Mouse (Mus musculus): ENCODE results near the gene Sv2b.
"Not testable (repeated sequence)": the region's sequence is repeated elsewhere in the genome, so short reads cannot be mapped to it uniquely, and the experiment has no call there.

The Sv2b gene

DNA sequence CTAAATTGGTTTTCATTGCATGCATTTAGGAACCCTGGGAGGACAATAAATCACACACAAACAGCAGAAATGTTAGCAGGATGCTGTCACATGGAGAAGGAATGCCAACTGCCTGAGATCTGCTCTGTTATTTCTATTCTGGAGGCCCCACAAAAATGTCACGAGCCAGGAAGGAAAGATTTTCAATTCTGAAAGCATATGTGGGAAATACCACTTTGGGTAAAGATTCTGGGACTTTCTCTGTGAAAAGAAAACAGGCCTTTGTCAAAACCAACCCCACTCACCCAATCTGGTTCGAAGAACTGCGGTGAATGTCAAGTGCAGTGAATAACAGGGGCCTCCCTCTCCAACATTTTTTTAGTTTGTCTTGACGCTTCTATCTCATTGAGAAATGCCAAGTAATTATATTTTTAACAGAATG is 99.8 kb downstream of the Sv2b start:
- DNase-seq (ENCODE audit: low spot score), result no peak

DNA sequence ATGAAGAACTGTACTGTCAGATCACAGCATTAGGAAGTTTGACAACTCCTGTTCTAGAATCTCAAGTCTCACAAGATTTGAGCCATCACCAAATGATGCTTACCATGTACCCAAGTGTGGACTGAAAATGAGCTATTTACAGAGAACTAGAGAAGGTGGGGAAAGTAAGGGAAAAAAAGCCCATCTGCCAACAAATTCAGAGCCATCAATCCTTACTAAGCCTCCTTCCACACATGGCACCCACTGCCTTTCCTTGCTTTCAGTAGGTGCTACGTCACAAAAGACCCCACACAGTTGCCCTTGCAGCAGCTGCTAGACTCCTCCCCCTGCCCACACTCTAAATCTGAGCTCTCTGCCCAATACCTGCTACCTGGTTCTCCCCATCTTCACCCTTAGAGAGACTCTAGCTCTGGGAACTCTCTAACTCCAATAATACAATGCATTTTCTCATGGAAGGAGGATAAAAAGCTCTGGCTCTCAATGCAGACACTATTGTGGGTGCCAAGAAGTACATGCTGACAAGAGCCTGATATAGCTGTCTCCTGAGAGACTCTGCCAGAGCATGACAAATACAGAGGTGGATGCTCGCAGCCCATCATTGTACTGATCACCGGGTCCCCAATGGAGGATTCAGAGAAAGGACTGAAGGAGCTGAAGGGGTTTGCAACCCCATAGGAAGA is 101.0 kb downstream of the Sv2b start:
- DNase-seq (ENCODE audit: low spot score), result no peak

GRCm38 (mm10) chr7:75206671-75207070 is 102.4 kb downstream of the Sv2b start:
- no peak for DNase-seq (ENCODE audit: low spot score)

DNA sequence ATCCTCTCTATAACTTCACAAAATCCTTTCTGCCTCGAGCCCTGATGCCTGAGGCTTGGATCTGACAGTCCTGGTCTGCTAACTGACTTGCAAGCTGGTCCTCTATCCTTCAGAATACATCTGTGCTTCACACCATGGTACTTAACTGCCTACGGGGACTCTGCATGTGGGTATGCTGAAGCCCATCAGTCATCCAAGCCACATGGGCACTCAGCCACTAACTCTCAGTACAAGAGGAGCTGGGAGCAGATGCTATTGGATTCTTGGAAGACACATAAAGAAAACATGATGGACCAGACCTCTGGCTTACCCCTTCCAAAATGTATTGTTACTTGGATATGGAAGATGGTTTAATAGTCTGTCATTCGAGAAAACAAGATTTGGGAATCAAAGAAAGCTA is 103.7 kb downstream of the Sv2b start:
- no peak for DNase-seq (ENCODE audit: low spot score)

GRCm38 (mm10) chr7:75194919-75195230 is 114.2 kb downstream of the Sv2b start:
- DNase-seq (ENCODE audit: low spot score), result not testable (repeated sequence)

- no peak for DNase-seq (ENCODE audit: low spot score)
These were observed 114.7 kb downstream of the Sv2b start for GRCm38 (mm10) chr7:75194158-75194918.

GRCm38 (mm10) chr7:75190192-75190591 is 118.9 kb downstream of the Sv2b start:
- DNase-seq (ENCODE audit: low spot score), result no peak

DNA sequence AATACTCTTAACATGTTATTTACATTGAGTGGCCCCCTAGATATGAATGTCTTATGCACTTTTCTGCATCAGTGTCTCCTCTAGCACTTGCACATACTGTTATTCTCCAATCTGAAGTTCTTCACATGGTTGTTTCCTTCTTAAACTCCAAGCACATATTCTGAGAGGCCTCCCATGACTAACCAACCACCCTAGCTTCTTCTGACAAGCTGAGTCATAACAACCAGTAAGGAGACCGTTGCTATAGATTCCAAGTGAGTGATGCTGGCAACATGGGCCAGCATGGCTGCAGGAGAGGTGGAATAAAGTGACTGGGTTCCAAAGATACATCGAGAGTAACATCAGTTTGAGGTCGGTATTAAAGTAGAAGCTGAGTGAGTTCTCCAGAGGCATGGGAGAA is 134.0 kb downstream of the Sv2b start:
- no peak for DNase-seq (ENCODE audit: low spot score)

GRCm38 (mm10) chr7:75167481-75167880 is 141.6 kb downstream of the Sv2b start:
- no peak for DNase-seq (ENCODE audit: low spot score)

GRCm38 (mm10) chr7:75147174-75147573 is 161.9 kb downstream of the Sv2b start:
- DNase-seq (ENCODE audit: low spot score), result no peak

- no peak for DNase-seq (ENCODE audit: low spot score)
These were observed 166.3 kb downstream of the Sv2b start for GRCm38 (mm10) chr7:75142800-75143199.

- DNase-seq (ENCODE audit: low spot score), result no peak
These were observed 167.0 kb downstream of the Sv2b start for GRCm38 (mm10) chr7:75141919-75142700.

DNA sequence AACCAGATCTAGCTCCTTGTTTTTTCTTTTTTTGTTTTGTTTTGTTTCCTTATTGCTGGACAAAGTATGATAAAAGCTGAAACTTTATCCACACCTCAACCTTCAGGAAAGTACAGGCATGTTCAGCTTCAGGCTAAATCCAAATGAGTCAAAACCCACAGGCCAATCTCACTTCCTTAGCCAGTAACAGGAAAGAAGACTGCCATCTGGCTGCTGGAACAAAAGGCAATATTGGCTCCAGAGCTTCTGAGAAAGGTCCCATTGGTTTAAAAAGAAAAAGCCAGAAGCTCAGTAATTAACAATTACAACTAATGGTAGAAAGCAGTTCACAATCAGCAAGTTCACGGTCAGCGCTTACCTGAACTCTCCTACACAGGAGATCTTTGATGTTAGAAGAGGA is 169.8 kb downstream of the Sv2b start:
- DNase-seq (ENCODE audit: low spot score), result no peak

- DNase-seq (ENCODE audit: low spot score), result peak; percentile 31
These were observed 174.1 kb downstream of the Sv2b start for GRCm38 (mm10) chr7:75134710-75135617.

DNA sequence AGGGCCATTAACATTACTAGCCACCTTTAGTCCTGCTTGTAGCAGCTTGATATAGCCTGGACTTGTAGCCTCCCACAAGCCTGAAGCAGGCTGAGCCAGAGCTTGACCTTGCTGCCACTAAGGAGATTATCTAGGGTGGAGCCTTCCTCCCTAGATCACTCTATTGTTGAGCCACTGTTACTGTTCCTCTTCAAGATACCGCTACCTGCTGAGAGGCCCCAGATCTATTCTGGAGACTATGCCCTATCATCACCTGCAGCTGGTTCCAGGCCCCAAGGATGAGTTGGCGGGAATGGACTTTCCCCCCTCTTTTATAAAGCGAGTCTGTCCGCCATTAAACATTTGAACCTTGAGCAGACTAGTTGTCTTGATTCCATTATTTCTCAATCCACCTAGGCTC is 181.0 kb downstream of the Sv2b start:
- no peak for DNase-seq (ENCODE audit: low spot score)

GRCm38 (mm10) chr7:75124067-75124466 is 185.0 kb downstream of the Sv2b start:
- DNase-seq (ENCODE audit: low spot score), result no peak

DNA sequence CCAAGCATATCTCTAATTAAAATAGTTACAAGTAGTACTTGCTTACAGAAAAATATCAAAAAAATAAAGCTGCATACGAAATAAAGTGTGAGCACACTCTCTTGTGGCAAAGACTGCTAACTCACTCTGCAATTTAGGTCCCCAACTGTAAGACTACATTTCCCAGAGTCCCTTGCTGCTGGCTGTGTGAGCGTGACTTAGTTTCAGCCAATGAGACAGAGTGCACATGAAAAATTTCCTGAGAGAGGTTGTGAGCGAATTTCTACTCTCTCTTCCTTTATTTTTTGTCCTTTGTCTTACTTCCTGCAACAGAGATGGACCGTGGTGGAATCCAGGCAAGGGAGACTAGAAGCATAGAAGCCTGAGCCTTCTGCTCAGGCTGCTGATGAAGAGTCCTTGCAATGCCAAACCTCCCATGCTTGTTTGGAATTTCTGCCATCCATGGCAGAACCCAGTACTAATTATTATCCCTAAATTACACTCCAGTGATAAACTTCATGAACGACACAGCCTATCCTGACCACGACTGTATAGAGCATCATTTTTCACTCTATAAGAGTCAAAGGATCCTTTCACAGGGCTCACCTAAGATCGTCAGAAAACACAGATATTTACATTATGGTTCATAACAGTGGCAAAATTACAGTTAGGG is 190.9 kb downstream of the Sv2b start:
- no peak for DNase-seq (ENCODE audit: low spot score)

- peak; percentile 14 for DNase-seq (ENCODE audit: low spot score)
These were observed 198.4 kb downstream of the Sv2b start for GRCm38 (mm10) chr7:75110689-75111088.

DNA sequence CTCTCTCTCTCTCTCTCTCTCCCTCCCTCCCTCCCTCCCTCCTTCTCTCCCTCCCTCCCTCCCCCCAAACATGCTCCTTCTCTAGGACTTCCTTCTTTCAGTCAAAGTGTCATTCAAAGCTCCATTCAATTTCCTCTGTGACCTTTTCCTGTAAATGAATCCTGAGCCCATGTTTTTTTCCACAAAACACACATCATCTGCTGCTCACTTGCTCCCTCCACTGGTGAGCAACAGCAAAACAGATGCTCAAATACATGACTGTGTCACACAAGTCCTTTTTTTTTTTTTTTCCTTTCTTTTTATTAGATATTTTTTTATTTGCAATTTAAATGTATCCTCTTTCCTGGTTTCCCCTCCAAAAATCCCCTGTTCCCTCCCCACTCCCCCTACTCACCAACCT is 201.6 kb downstream of the Sv2b start:
- peak; percentile 36 for DNase-seq (ENCODE audit: low spot score)

- no peak for DNase-seq (ENCODE audit: low spot score)
These were observed 205.2 kb downstream of the Sv2b start for GRCm38 (mm10) chr7:75103900-75104299.

- DNase-seq (ENCODE audit: low spot score), result no peak
These were observed 206.3 kb downstream of the Sv2b start for GRCm38 (mm10) chr7:75102536-75103332.

All from urinary bladder, postnatal 25 days (tissue).